Mouse (Mus musculus): ENCODE measurements around the gene Acads. TPM values are rescaled to one million over a fixed set of nuclear protein-coding genes. Genes with fewer than 3 reads are reported as not detected.
"Not testable (repeated sequence)": the region's sequence is repeated elsewhere in the genome, so short reads cannot be mapped to it uniquely, and the experiment has no call there.

Acads gene
- total RNA-seq, 1 experiment from 2014 or later, result 10.5 TPM

- ATAC-seq (ENCODE audit: extremely low read depth, insufficient number of reproducible peaks, low FRiP score, poor library complexity, severe bottlenecking), result no peak
Observed at GRCm38 (mm10) chr5:115151457-115151856, 32.3 kb upstream of the Acads start.

GRCm38 (mm10) chr5:115150991-115151390 is 31.8 kb upstream of the Acads start:
- no peak for ATAC-seq (ENCODE audit: extremely low read depth, insufficient number of reproducible peaks, low FRiP score, poor library complexity, severe bottlenecking)

GRCm38 (mm10) chr5:115149675-115150459 is 30.7 kb upstream of the Acads start:
- peak; percentile 65 for ATAC-seq (ENCODE audit: extremely low read depth, insufficient number of reproducible peaks, low FRiP score, poor library complexity, severe bottlenecking)

GRCm38 (mm10) chr5:115148872-115149271 is 29.7 kb upstream of the Acads start:
- ATAC-seq (ENCODE audit: extremely low read depth, insufficient number of reproducible peaks, low FRiP score, poor library complexity, severe bottlenecking), result not testable (repeated sequence)

DNA sequence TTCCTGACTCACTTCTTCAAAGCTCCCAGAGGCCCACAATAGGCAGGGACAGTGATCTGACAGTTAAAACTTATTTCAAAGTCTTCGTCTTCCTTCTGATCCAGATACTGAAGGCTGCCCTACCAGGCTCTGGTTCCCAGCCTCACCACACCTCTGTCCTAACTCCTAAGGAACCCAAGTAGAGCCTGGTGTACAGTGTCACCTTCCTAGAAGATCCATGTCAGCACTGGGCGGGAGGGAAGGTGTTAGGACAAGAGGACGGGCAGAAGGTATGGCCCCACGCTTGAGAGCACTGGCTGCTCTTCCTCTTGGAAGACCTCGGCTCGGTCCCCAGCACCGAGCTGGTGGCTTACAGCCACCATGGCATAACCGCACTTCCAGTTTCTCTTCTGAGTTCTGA is 29.2 kb upstream of the Acads start:
- ATAC-seq (ENCODE audit: extremely low read depth, insufficient number of reproducible peaks, low FRiP score, poor library complexity, severe bottlenecking), result no peak

DNA sequence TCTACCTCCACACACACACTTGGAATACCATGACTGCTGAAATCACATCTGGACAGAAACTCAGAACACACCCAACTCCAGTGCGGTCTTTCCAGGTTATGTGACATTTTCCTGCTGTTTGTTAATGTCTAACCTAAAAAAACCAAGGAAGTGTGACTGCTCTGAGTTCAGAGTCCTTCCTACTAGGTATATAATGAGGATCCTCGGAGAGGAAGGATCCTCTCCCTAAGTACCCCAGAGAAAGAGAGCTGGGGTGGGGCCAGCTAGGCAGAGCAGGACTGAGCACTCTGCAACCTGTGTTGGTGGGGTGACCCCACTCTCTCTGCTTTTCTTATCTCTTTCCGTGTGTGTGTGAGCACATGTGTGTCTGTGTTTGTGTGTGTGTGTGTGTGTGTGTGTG is 28.2 kb upstream of the Acads start:
- no peak for ATAC-seq (ENCODE audit: extremely low read depth, insufficient number of reproducible peaks, low FRiP score, poor library complexity, severe bottlenecking)

DNA sequence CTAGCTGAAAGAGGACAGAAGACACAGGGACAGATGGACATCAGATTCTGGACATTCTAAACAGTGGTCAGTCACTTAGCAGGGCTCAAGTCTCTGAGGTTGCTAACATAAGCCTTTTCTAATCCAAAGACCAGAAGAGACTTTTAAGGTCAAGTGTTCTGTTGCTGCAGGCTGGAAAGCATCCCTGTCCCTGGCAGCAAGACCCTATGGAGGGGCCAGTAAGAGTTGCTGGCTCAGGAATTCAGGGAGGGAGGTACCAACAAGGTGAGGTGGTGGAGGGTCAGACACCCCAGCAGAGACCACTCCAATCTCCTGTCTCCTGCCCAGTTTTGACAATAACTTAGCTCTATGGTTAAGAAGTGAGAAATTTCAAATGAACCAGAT is 27.6 kb upstream of the Acads start:
- ATAC-seq (ENCODE audit: extremely low read depth, insufficient number of reproducible peaks, low FRiP score, poor library complexity, severe bottlenecking), result no peak

DNA sequence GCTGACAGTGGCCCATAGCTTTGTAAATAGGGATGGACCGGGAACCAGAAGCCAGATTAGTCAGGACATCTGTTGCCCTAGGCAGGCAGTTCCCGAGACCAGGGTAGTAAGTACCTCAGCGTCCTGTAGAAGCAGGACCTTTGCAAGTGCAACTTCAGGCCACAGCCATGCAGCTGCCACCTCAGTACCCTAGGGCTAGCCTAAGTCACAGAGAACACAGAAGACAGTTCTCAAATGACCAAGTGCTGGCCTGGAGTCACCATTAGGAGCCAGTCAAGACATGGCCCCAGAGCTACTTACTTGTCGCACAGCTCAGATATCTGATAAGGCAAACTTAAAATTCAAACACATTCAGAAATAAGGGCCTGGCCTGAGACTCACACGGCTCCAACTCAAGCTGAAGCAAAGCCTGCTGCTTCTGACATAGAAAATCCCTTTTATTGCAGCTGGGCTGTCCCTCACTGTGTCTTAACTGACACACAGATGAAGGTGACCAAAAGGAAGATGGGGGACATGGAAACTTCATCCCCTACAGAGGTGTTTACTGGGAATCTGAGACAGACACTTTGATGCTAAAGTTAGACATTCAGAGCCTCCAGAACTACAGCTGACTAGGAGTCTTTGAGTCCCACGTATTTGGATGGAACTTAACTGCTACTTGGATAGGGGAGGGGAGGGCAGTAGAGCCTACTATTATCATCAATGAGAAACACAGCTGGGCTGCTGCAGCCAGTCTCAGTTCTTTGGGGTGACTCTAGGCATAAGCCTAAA is 27.0 kb upstream of the Acads start:
- ATAC-seq (ENCODE audit: extremely low read depth, insufficient number of reproducible peaks, low FRiP score, poor library complexity, severe bottlenecking), result no peak

DNA sequence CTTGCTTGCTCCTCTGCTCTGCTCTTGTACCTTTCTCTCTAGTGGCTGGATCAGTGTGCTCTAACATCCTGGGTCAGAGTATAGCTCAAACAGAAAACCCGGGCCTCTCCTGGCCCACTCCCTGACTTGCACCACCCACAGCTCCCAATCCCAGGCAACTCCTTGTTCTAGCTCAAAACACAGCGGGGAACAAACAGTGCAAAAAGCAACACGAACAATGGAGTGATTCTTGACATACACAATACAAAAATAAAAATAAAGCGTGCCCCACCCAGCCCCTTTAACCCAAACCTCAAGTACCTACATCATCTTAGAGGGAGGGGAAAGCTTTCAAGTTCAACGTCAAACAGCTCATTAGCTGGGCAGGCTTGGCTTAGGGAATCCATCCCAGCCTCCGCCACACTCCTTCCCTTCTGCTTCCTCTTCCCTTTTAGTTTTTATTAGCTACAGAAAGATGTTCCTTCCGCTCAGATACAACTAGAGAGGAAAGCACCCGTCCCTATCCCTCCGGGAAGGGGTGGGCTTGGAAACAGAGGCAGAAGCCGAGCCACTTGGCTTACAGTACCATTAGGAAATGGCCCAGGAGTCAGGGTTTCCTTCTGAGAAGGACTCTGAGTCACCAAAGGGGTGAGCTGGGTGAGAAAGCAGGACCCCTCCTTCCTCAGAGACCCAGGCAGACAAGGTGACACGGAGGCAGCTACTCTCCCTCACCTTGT is 26.3 kb upstream of the Acads start:
- no peak for ATAC-seq (ENCODE audit: extremely low read depth, insufficient number of reproducible peaks, low FRiP score, poor library complexity, severe bottlenecking)

DNA sequence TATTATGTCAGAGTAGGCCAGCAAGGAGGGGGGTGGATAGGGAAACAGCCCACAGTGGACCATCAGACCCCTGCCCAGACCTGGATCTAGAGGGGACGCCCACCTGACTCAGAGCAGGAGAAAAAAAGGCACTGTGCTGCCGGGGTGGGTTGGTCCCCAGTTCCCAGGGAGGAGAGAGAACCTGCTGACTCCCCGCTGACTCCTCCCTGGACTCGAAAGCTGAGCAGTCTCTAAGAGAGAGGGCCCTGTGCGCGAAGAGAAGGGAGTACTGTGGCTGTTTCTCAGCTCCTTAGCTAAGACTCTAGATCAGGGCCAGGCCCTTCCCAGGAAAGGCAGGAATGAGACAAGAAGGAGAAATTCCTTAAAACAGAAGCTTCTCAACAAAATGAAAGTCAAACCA is 25.3 kb upstream of the Acads start:
- ATAC-seq (ENCODE audit: extremely low read depth, insufficient number of reproducible peaks, low FRiP score, poor library complexity, severe bottlenecking), result no peak

GRCm38 (mm10) chr5:115143552-115143951 is 24.4 kb upstream of the Acads start:
- ATAC-seq (ENCODE audit: extremely low read depth, insufficient number of reproducible peaks, low FRiP score, poor library complexity, severe bottlenecking), result no peak

DNA sequence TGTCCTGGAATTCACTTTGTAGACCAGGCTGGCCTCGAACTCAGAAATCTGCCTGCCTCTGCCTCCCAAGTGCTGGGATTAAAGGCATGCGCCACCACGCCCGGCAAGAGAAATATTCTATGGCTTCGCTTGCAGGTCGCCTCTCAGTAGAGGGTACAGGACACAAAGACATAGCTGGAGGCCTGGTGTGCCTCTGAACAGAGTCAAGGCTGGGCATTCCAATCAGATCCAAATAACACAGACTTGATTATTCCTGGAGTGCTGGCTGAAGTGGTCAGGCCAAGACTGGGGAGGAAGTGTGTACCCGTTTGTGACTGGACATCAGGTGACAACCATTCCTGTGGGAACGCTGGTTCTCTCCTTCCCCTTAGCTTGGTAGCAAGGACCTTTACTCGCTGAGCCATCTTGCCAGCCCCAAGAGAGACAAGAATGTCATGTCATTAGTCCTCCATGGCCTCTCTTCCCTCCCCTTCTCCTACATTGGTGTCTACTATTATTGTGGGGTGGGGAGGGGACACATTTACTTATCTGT is 23.1 kb upstream of the Acads start:
- ATAC-seq (ENCODE audit: extremely low read depth, insufficient number of reproducible peaks, low FRiP score, poor library complexity, severe bottlenecking), result no peak

- ATAC-seq (ENCODE audit: extremely low read depth, insufficient number of reproducible peaks, low FRiP score, poor library complexity, severe bottlenecking), result no peak
Observed at GRCm38 (mm10) chr5:115140726-115141125, 21.6 kb upstream of the Acads start.

DNA sequence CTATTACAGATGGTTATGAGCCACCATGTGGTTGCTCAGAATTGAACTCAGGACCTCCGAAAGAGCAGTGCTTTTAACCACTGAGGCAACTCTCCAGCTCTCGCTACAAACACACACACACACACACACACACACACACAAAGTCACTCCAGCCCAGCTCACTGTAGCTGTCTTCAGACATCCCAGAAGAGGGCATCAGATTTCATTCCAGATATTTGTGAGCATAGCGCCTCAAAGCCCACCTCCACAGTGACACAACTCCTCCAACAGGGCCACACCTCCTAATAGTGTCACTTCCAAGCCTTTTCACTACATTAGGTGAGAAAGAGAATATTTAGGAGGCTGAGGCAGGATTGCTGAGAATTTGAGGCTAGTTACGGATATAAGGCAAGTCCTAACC is 20.0 kb upstream of the Acads start:
- no peak for ATAC-seq (ENCODE audit: extremely low read depth, insufficient number of reproducible peaks, low FRiP score, poor library complexity, severe bottlenecking)

DNA sequence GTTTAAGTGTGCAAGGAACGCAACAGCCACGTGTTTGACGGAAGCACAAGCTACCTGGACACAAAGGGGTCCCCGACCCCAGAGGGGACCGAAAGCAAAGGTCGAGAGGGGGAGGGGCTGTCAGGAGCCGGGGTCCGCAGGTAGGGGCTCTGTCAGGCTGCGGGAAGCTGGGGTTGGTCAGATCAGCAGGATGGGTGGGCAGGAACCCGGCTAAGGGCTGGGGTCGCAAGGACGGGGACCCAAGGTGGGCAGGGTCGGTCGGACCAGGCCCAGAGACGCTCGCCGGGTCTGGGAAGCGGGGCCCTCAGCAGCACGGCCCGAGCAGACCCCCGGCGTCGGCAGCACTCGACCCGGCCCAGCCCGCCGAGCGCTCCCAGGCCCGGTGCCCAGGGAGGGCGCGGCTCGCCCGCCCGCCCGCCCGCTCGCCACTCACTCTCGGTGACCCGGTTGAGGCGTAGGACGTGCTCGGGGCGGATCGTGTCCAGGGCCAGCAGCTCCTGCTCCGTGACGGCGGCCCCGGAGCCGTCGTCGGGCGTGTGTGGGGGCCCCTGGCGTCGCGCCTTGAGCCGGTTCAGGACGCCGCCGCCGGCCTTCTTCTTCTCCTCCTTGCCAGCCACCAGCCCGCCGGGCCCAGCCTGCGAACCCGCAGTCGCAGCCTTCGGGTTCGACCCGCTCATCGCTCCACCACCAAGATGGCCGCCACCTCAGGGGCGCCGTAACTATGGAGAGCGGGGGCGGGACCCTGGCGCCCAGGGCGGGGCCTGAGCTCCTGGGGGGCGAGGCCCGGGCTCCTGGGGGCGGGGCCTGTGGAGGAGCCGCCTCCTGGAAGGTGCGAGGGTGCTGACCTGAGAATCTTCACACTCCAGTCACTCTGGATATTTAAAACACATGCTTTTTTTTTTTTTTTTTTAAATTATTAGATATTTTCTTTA is 15.4 kb upstream of the Acads start, which contains the start of gene Unc119b:
TSS of gene Unc119b (minus strand) at position 742 of the 932 bp plus-strand sequence.
- ATAC-seq (ENCODE audit: extremely low read depth, insufficient number of reproducible peaks, low FRiP score, poor library complexity, severe bottlenecking), result peak; percentile 90

DNA sequence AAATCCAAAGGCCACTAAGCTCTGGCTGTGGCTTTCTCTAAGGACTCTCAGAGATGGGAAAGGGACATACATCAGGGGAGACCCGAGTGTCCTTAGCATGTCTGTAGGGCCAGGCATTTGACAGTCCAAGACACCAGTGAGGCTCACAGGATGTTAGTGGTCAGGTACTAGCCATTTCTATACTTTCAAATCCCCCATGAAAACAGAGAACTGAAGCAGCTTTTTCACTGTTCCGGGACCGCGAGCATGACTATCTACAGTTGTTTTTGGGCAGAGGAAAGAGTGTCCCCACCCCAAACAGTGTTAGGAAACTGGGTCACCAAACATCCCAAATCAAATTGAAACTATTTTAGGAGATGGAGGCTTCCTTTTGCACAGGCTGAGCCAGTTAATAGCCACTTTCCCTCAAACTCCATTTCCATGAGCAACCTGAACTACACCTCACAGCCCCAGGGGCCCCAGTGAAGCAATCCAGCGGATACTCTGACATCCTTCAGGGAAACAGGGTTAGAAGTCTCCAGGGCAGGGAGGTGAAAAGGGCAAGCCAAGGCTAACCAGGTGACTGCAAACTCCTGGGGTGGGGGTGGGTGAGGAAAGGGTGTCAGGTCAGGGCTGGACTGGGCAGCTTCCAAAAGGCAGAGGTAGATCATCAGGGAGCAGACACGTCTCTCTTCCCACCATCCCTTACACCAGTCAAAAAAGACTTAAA is 14.4 kb upstream of the Acads start:
- no peak for ATAC-seq (ENCODE audit: extremely low read depth, insufficient number of reproducible peaks, low FRiP score, poor library complexity, severe bottlenecking)

GRCm38 (mm10) chr5:115132465-115132864 is 13.3 kb upstream of the Acads start:
- no peak for ATAC-seq (ENCODE audit: extremely low read depth, insufficient number of reproducible peaks, low FRiP score, poor library complexity, severe bottlenecking)

- ATAC-seq (ENCODE audit: extremely low read depth, insufficient number of reproducible peaks, low FRiP score, poor library complexity, severe bottlenecking), result no peak
Observed at GRCm38 (mm10) chr5:115129328-115129727, 10.2 kb upstream of the Acads start.
